Mouse (Mus musculus) heart, postnatal 0 days (tissue): ENCODE results near the gene Fxyd3.

ENCODE experiments used
- CTCF ChIP-seq: IDR thresholded peaks from 2 replicates; pipeline ENCODE4 v1.5.1; 2016; ENCODE audit warnings: antibody characterized with exemption, control low read depth, low read depth
- EP300 ChIP-seq: IDR thresholded peaks from 2 replicates; pipeline ENCODE4 v1.6.1; 2016; ENCODE audit warnings: antibody characterized with exemption, low read depth

GRCm38 (mm10) chr7:31054661-31055320 lies 21.7 kb downstream of the Fxyd3 start:
- no peak for TF ChIP-seq CTCF
- no peak; the same call in 1 of the 2 replicates for TF ChIP-seq EP300
